ENCODE assay signal across 24 mouse cellular contexts in genomic region chr4:40121221-40121620, GRCm38 (mm10). TPM values are rescaled to one million over a fixed set of nuclear protein-coding genes. Genes with fewer than 3 reads are reported as not detected.
DNase-seq lines count a peak whose midpoint lies in the region; ATAC-seq lines count a peak whose summit lies in the region.
"Had no signal": no experiment of that assay in that cellular context is flagged by ENCODE, and none has a peak within 500 bp of the region (broad histone marks: within the 10 kb centered on the region; RNA-seq: fewer than 3 reads in every experiment).

No protein-coding gene starts in this region.

- DNase-seq in heart, postnatal 10 days, result peak; percentile 14 to 16
- DNase-seq in NIH3T3 (ENCODE audit: low read depth), result peak; percentile 22
- peak; percentile 84 to 93 for DNase-seq in adrenal gland, adult (ENCODE audit: inconsistent age in 2 of 2, low spot score in 1 of 2)
- peak; percentile 78 for DNase-seq in adrenal gland, postnatal 36 days
- DNase-seq in embryo, embryonic 10.5 days (ENCODE audit: low spot score), result no peak
- no peak for DNase-seq in heart, adult 11 months
- DNase-seq in kidney, postnatal 14 days, result no peak
- DNase-seq: cerebellum, adult 11 months; cerebellum, postnatal 10 days; kidney, adult 2 months; kidney, postnatal 25 days; liver, postnatal 0 days; thymus, postnatal 36 days had no signal

- no peak overlapping the region for H3K4me3 ChIP-seq in heart, embryonic 12.5 days
- H3K4me3 ChIP-seq: forebrain, embryonic 10.5 days; heart, embryonic 13.5 days; hindbrain, embryonic 13.5 days; layer of hippocampus, adult 2 months; limb, embryonic 12.5 days; midbrain, embryonic 15.5 days had no signal

- 68% methylated on average over 3 of the region's 3 CpGs for WGBS in heart, embryonic 12.5 days

- ATAC-seq in heart, embryonic 12.5 days (ENCODE audit: insufficient number of reproducible peaks, low FRiP score), result no peak
- ATAC-seq: forebrain, embryonic 16.5 days; liver, postnatal 0 days; lung, postnatal 0 days; midbrain, embryonic 15.5 days had no signal

- intact Hi-C loops in heart, postnatal 10 days (cut with DNase I), result no loop called here

- H3K27me3 ChIP-seq in heart, embryonic 12.5 days (replicated peaks), result no peaks in the 10 kb centered on the region
- H3K27me3 ChIP-seq: heart, embryonic 13.5 days; hindbrain, embryonic 13.5 days; limb, embryonic 12.5 days; midbrain, embryonic 15.5 days had no signal

- no peaks in the 10 kb centered on the region for H3K36me3 ChIP-seq in heart, embryonic 12.5 days
- H3K36me3 ChIP-seq: forebrain, embryonic 10.5 days; heart, embryonic 13.5 days; hindbrain, embryonic 13.5 days; limb, embryonic 12.5 days; midbrain, embryonic 15.5 days had no signal

- H3K9me3 ChIP-seq in heart, embryonic 12.5 days (replicated peaks), result no peaks in the 10 kb centered on the region
- H3K9me3 ChIP-seq: forebrain, embryonic 10.5 days; heart, embryonic 13.5 days; hindbrain, embryonic 13.5 days; midbrain, embryonic 15.5 days had no signal

- H3K4me2 ChIP-seq in heart, embryonic 12.5 days, result no peak overlapping the region
- H3K4me2 ChIP-seq: heart, embryonic 13.5 days; hindbrain, embryonic 13.5 days; limb, embryonic 12.5 days; liver, embryonic 11.5 days; midbrain, embryonic 15.5 days had no signal

- H3K9ac ChIP-seq in heart, embryonic 12.5 days, result no peak overlapping the region
- H3K9ac ChIP-seq: heart, embryonic 13.5 days; hindbrain, embryonic 13.5 days; limb, embryonic 12.5 days; liver, postnatal 0 days; midbrain, embryonic 15.5 days had no signal

- no peak overlapping the region for H3K27ac ChIP-seq in heart, embryonic 12.5 days (ENCODE audit: poor library complexity, severe bottlenecking)
- H3K27ac ChIP-seq: forebrain, embryonic 10.5 days; heart, embryonic 13.5 days; hindbrain, embryonic 13.5 days; layer of hippocampus, adult 2 months; limb, embryonic 12.5 days; macrophage; midbrain, embryonic 15.5 days had no signal

- no peaks in the 10 kb centered on the region for H3K4me1 ChIP-seq in heart, embryonic 12.5 days (replicated peaks)
- H3K4me1 ChIP-seq: forebrain, embryonic 10.5 days; heart, embryonic 13.5 days; hindbrain, embryonic 13.5 days; limb, embryonic 12.5 days; midbrain, embryonic 15.5 days had no signal

RNA-seq across cellular contexts. Expression of gene Aco1, which starts 21.7 kb away (rescaled TPM):
- total RNA-seq in heart, postnatal 10 days (2021), result 10 to 100 TPM; 43.7 to 45.9 TPM
- polyA plus RNA-seq in heart, embryonic 12.5 days (2016; fragmentation: Nextera tagmentation; extraction: Ambion mirVana), result 33.1 and 34.6 TPM in 2 replicates
- 100 to 1,000 TPM; 112 to 173 TPM for total RNA-seq in adrenal gland, postnatal 36 days (2021)

Comparison
In these comparisons a context has a peak if more than half of its experiments do, and no peak if none do; other contexts are left out.
1. DNase-seq: peak in heart, postnatal 10 days (2 of 2), NIH3T3 (single experiment), adrenal gland, adult (2 of 2) and adrenal gland, postnatal 36 days (2 of 2); none in embryo, embryonic 10.5 days (single experiment), heart, adult 11 months (single experiment) and kidney, postnatal 14 days (single experiment).